Mouse (Mus musculus) adrenal gland, adult 8-10 months (tissue): ENCODE measurements at regions not wholly inside any gene's neighbourhood (a gene's known extent, or its start where the extent isn't known, plus 50 kb on each side); places are given as distances from the start of the nearest gene placed in this dataset.

Source experiments
- DNase-seq: peaks from one replicate; pipeline ENCODE4 v3.0.0; 2022

- DNase-seq = no peak
Measured at GRCm38 (mm10) chrX:70871209-70871608, 178.8 kb upstream of the Mamld1 start.

- peak; percentile 84 for DNase-seq
Measured at GRCm38 (mm10) chrX:70881326-70881725, 168.7 kb upstream of the Mamld1 start.

GRCm38 (mm10) chrX:70883461-70883860 is 166.6 kb upstream of the Mamld1 start:
- peak; percentile 71 for DNase-seq

- no peak for DNase-seq
Measured at GRCm38 (mm10) chrX:70894517-70894916, 155.5 kb upstream of the Mamld1 start.

GRCm38 (mm10) chrX:70895554-70895953 is 154.5 kb upstream of the Mamld1 start:
- DNase-seq = no peak

GRCm38 (mm10) chrX:70897110-70897721 is 152.8 kb upstream of the Mamld1 start:
- no peak for DNase-seq

GRCm38 (mm10) chrX:70898836-70899235 is 151.2 kb upstream of the Mamld1 start:
- peak; percentile 13 for DNase-seq

GRCm38 (mm10) chrX:70899720-70900479 is 150.2 kb upstream of the Mamld1 start:
- DNase-seq = no peak

- DNase-seq = no peak
Measured at GRCm38 (mm10) chrX:70925646-70926045, 124.4 kb upstream of the Mamld1 start.

- DNase-seq = no peak
Measured at GRCm38 (mm10) chrX:70931944-70932343, 118.1 kb upstream of the Mamld1 start.

- no peak for DNase-seq
Measured at GRCm38 (mm10) chrX:70945382-70945781, 104.7 kb upstream of the Mamld1 start.

- no peak for DNase-seq
Measured at GRCm38 (mm10) chrX:70946052-70946451, 104.0 kb upstream of the Mamld1 start.

GRCm38 (mm10) chrX:70949232-70949631 is 100.8 kb upstream of the Mamld1 start:
- no peak for DNase-seq

GRCm38 (mm10) chrX:70953022-70953421 is 97.0 kb upstream of the Mamld1 start:
- no peak for DNase-seq
